Mouse (Mus musculus) Muller cell, postnatal 12 days (primary cell): ENCODE data around the gene Tecpr1.

Source experiments
- DNase-seq: peaks from one replicate; pipeline ENCODE4 v3.0.0-alpha.2; 2015; ENCODE audit errors: inconsistent ontology term

Gene Tecpr1

DNA sequence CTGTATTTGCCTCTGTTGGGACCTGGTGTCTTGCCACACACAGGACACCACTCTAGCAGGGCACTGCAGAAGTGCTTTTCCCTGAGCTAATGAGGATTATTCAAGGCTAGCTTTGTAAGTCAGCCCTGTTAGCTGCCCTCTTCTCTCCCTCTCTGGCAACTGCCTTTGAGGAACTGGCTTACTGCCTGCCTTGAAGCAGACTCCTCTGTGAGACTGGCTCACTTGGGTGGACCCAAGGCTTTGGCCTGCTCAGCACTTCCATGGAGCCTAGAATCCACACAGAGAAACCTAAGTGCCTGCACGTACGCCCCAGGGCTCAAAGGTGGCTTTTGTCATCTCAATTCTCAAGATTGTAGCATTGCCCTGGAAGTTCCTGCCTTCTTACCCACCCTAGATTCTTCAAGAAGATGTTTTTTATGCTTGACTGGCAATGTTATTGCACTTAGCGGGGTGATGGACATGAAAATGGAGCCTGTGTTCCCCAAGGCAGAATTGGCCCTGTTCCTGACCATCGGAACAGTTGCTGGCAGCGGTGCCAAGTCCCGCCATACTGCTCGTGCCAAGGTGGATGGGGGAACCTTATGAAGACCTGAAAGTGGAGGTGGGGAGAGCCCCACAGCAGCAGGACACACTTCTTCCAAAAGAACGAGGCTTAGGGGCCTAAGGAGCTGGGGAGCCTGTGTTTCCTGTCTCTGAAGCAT, 54.0 kb downstream of the Tecpr1 start:
- DNase-seq: no peak

DNA sequence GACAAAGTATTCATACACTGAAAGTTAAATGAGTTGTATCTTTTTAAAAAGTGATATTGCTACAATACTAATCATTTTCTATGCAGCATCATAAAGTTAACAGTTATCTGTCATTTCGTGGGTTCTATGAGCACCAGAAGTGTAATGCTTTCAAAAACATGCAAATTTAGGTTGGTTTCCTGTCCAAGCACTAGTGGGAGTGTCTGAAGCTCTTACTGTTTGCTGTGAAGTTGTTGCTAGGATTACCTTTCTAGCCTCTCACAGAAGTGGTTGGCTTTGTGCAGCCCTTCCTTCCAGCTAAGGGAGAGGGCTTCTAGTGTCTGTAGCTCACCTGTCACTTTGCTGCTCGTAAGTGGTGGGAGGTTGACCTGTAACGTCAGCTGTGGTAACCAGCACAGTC, 57.7 kb downstream of the Tecpr1 start:
- DNase-seq: no peak

DNA sequence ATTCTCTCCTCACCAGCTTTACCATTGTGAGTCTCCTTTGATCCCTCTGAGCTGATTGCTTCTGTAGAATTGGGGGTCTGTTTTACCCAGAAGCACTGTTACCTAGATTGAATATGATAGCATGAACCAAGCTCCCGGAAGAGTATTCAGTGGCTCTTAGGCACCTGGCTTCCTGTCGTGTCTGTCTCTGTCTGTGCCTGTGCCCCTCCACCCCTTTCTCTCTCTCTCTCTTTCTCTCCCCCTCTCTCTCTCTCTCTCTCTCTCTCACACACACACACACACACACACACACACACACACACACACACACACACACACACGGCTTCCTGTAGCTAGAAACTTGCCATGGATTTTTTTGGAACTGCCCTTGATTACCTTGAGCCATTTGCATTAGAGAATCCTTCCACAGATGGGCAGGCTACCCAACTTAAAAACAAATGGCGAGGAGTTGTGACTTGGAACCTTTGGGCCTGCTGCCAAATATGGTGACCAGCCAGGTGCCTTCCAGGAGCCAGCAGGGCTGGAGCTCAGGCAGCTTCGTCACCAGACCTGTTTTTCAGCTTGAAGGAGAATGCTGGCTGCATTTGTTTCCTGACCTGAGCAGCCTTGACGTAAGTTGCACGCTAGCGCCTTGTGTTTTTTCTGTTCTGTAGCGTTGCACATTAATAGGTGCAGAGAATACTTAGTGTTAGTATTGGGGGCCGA, 60.5 kb downstream of the Tecpr1 start:
- DNase-seq: no peak

GRCm38 (mm10) chr5:144162080-144162812, 61.2 kb downstream of the Tecpr1 start:
- DNase-seq: no peak

DNA sequence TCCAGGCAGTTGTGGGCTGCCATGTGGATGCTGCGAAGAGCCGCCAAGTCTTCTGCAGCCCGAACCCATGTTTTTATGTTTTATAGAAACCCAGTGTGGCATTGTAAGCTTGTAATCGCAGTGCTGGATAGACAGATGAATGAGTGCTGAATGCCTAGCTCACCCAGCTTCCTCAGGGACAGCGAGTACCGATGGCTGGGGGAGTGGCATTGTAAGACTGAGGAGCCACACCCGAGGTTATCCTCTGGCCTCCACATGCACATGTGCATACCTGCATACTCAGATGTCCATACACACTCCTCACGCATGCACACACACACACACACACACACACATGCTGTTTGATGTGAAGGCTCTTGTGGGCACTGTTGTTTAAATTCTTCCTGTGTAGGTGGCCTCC, 64.3 kb downstream of the Tecpr1 start:
- DNase-seq: no peak

DNA sequence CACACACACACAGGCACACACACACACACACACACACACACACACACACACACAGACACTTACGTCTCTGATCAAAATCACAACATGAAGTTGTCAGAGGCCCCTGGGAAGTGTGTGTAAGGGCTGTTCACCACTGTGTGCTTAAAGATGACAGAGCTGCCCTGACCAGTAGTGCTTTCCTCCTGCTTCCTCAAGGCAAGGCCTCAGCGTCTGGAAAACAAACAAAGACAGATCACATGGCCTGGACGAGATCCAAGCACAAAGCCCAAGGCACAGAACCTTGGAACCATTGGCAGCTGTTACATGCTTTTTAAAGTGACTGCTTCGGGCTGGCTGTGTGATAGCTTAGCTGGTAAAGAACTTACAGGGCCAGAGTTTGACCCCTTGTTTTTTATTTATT, 64.8 kb downstream of the Tecpr1 start:
- peak; percentile 7 for DNase-seq

- DNase-seq: peak; percentile 39
Measured at GRCm38 (mm10) chr5:144154528-144154927, 68.9 kb downstream of the Tecpr1 start.

DNA sequence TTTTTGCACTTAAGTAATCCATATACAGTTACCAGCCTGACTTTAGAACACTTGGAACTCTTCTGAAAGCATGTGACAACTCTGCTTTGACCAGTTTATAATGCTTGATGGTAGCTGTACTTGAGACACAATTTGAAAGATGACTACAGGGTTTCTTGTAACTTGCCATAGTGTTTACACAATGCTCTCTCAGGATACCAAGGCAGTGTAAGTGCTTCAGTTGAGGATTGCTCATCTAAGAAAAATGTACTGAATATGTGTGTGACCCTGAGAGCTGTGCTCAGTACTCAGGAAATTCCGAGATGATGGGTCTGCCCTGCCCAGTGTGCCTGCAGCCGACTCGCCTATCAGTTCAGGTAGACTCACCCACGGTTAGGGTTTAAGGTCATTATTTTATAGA, 72.1 kb downstream of the Tecpr1 start:
- DNase-seq: no peak

DNA sequence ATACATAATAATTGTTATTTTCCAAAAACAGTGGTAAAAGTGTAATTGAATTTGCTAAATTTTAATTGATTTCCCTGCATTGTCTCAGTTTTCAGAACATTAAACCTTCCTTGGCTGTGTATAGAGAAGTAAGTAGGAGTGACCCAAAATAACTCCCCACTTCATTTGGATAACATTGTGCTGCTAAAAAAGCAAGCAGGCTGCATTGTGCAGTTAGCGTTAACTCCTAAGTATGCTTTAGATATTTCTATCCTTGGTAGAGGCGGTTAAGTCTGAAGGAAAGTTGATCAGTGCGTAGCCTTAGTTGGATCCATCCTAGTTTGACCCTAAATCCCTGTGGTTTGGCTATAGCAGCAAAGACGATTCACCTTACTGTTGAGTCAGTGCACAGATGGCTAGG, 73.9 kb downstream of the Tecpr1 start:
- no peak for DNase-seq

DNA sequence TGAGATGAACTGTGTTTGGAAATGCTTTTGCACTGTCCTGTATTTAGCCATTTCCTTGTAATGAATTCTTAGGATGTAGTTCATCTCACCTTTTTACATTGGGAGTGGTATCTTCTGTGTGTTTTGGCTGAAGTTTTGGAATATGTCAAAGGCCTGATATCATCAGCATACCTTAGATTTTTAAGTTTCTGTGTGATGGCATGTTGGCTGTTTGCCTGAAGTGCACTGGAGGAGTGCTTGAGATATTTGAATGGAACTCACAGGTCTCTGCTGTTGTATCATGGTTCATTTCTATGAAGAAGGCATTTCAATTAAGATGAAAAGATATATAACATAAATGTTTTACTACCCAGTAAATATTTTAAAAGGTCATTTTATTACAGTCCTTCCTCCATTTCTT, 76.5 kb downstream of the Tecpr1 start:
- no peak for DNase-seq
